Mouse (Mus musculus): Measurements from ENCODE around the gene Focad.
A peak's percentile ranks its signal among the peaks of the same experiment; 100 is the strongest.

Gene Focad

GRCm38 (mm10) chr4:88210602-88211001, 116.2 kb downstream of the Focad start:
- DNase-seq (ENCODE audit: low read depth, low spot score), result no peak

- no peak for DNase-seq (ENCODE audit: low read depth, low spot score)
These were observed 116.9 kb downstream of the Focad start for GRCm38 (mm10) chr4:88211200-88211885.

DNA sequence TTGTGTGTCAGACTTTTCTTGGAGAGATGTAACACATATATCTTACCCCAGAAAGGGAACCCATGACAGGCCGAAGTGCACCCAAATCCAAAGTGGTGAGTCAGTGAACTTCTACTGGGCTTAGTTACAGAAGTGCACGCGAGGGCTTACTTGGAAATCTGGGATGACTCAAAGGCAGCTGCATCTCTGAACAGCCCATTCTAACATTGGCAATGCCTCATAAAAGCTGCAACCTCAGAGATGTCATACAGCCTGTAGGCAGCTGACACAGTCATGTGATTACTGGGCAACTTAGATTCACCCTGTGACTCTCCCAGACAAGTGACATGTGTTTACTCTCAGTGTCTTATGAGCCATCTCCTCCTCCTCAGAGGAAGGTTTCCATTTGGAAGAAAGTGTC, 119.5 kb downstream of the Focad start:
- DNase-seq (ENCODE audit: low read depth, low spot score), result no peak

- no peak for DNase-seq (ENCODE audit: low read depth, low spot score)
These were observed 123.9 kb downstream of the Focad start for GRCm38 (mm10) chr4:88218286-88218685.

GRCm38 (mm10) chr4:88218797-88219196, 124.4 kb downstream of the Focad start:
- DNase-seq (ENCODE audit: low read depth, low spot score), result peak; percentile 11

DNA sequence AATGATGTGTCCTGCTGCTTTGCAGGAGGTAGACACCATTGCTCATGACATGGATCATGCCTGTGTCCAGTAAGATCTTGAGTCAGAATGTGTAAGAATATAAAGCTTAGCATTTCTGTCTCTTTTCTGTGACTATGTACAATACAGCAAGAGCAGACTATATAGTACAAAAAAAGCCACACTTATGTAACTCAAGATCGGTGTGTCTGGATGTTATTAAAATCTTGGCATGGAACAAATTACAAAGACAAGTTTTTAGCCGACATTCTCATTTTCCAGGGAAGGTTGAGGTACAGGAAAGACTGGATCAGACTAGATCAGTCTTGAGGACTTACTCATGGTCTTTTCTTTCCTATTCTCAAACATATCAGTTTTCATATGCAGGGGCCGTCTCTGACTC, 136.9 kb downstream of the Focad start:
- DNase-seq (ENCODE audit: low read depth, low spot score), result no peak

DNA sequence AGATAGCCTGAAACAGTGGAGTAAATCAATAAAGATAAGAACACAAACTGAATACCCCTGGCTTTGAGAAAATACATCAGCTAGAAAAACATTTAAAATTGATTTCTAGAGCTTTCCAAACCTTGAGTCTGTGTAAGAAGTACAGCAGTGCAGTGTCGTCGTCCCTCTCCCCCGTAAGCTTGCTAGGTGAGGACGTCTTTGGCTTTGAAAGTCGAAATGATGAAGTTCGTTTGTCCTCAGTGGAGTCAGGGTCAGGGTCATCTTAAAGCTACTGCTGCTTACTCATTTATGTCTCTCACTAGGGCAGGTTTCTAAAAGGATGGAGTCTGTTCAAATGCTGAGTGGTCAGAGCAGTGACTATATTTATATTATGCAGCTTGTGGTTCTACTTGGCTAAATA, 141.5 kb downstream of the Focad start:
- no peak for DNase-seq (ENCODE audit: low read depth, low spot score)

- DNase-seq (ENCODE audit: low read depth, low spot score), result no peak
These were observed 142.7 kb downstream of the Focad start for GRCm38 (mm10) chr4:88236926-88237756.

- DNase-seq (ENCODE audit: low read depth, low spot score), result no peak
These were observed 143.9 kb downstream of the Focad start for GRCm38 (mm10) chr4:88238351-88238750.

DNA sequence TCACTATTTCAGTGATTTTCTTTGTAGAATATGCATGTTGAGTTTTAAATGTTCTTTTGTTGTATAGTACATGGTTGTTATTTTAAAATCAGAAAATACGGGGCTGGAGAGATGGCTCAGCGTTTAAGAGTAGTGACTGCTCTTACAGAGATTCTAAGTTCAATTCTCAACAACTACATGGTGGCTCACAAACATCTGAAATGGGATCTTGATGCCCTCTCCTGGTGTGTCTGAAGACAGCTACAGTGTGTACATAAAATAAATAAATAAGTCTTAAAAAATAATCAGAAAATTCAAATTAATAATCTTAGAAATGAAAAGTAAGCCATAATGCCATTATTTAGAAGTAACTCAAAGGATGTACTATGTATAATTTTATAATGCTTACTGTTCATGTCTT, 149.4 kb downstream of the Focad start:
- DNase-seq (ENCODE audit: low read depth, low spot score), result no peak

DNA sequence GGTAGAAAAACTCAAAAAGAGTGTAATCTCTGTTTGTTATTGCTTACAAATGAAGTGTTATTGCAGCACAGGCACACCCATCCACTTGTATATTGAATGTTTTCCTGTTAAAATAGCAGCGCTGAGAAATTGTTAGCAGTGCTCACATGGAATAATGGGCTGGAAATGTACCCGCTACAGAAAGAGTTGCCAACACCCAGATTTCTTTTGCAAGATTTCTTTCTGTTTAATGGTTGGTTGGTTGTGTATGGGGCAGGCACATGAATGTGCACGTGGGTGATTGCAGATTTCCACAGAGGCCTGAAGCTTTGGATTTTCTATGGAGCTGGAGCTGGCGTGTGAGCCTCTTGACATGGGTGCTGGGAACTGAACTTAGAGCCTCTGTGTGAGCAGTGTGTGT, 151.1 kb downstream of the Focad start:
- DNase-seq (ENCODE audit: low read depth, low spot score), result no peak

DNA sequence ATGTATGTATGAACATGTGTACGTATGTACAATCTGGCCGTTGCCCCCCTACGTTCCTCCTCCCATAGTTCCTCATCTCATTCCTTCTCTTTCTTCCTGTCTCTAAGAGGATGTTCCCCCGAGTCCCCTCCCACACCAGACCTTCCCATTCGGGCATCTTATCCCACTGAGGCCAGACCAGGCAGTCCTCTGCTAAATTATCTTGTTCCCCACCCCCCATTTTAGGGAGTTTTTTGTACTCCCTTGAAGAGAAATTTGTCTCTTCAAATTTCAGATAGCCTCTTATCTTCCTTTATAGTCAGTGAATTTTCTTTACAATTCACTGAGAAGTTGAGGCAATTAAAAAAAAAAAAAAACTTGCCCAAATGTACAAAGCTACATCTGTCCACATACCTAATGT, 166.9 kb downstream of the Focad start:
- no peak for DNase-seq (ENCODE audit: low read depth, low spot score)

GRCm38 (mm10) chr4:88264536-88264935, 170.1 kb downstream of the Focad start:
- DNase-seq (ENCODE audit: low read depth, low spot score), result no peak

DNA sequence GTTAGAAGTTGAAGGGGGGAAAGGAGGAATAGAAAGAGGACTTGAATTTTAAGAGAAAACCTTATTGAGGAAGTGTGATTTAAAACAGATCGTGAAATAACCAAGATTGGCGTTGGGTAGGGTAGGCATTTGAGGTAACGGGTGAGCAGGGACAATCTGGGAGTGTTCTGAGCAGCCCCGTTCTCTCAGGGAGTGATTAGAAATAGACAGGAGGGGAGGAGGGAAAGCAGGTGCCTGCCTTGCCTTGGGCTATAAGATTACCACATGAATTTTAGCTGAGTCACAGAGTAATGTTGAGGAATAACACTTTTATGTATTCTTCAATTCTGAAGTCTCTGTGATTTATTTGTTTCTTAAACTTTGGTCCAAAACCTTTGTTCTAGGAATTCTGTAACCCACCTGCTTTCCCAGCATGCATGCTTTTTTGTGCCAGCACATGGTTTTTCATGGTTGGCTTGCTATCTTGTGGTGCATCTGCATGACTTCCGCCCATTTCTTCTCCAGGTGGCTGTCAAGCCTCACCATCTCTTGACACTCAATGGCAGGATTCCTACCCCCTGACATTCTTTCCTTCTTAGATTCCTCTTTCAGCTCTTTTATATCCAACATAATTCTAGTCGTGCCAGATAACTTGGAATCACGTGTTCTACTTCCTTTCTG, 176.1 kb downstream of the Focad start:
- peak; percentile 12 for DNase-seq (ENCODE audit: low read depth, low spot score)

- DNase-seq (ENCODE audit: low read depth, low spot score), result peak; percentile 39
These were observed 181.2 kb downstream of the Focad start for GRCm38 (mm10) chr4:88275571-88276041.

DNA sequence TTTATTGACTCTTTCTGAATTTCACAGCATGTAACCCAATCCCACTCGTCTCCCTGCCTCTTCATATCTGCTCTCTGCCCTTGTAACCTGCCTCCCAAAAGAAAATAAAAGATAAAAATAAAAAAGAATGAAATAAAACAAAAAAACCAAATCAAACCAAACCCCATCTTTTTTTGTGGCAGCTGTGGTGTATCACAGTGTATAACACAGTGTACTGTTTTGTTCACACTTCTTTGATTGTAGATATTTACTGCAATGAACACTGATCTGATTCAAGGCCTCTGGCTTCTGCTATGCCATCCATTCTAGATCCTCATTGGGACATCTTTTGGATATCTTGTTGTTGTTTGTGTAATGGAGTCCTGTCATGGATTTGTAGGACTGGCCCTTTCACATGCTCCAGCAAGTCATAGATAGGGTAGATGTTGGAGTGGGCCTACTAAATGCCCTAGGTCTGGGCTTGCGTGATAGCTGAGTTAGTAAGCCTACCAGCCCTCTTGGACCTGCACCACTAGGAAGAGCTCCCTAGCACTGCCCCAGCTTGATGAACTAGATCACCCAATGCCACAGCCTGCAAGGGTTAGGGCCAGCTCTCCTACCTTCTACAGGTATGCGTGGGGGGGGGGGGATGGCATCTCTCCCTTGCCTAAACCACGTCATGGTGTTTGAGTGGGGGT, 181.8 kb downstream of the Focad start:
- DNase-seq (ENCODE audit: low read depth, low spot score), result no peak

DNA sequence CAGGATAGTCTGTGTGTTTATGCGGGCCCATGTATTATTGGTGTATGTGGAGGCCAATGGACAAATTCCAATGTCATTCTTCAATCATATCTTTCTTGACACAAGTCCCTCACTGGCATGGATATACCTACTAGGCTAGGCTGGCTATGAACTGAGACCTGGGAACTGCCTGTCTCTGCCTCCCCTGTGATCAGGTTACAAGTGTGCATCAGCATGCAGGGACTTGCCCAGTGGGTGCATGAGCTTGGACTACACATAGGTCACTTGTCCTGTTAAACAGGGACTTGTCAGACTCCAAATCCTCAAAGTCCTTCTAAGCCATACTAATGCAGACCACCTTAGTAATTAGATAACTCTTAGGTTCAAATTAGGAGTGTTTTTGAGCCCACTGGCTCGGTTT, 184.1 kb downstream of the Focad start:
- no peak for DNase-seq (ENCODE audit: low read depth, low spot score)

DNA sequence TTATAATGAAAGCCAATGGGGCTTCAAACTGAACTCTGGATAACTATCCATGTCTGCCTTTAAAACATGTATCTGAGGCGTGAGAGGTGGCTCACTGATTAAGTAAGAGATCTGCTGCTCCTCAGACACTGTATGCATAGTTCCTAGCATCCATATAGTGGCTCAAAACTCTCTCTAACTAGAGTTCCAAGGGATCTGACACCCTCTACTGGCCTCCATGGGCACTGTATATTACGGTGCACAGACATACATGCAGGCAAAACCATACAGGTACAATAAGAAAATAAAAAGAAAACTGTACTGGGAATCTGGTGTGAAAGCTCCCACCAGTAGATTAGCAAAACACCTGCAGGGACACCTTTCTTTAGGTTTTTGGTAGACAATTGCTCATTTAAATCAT, 186.1 kb downstream of the Focad start:
- DNase-seq (ENCODE audit: low read depth, low spot score), result no peak

DNA sequence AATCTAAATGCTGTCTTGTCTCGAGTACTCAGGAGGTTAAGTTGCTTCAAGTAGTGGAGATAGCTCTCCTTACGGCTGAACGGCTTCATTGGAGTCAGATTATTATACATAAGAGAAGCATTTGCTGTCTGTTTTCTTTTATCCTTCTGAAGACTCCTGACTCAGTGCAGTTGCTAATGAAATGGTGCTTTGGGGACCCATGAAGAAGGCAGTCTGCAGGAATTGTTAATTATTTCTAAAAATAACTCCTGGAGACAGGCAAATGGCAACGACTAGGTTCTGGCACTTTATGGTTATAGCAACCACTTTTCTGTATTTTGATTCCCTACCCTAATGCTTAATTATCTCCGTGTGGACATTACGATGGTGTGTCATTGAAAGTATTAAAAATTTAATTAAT, 201.1 kb downstream of the Focad start:
- DNase-seq (ENCODE audit: low read depth, low spot score), result no peak

DNA sequence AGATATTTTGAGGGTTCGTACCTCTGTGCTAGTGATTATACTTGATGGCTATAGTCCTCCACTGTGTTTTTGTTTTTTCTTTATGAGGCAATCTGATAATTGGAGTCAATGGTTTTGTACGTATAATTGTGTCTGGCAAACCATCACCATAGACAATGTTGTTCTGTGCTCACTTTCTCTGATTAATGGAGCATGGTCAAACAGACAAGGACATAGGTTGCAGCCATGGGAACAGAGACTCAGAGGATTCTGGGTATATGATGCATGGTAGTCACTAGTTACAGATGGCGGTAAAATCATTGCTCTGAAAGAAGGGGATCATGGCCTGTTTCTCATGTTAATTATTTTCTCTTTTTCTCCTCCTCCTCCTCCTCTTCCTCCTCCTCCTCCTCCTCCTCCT, 205.1 kb downstream of the Focad start:
- no peak for DNase-seq (ENCODE audit: low read depth, low spot score)

GRCm38 (mm10) chr4:88300832-88301621, 206.6 kb downstream of the Focad start:
- DNase-seq (ENCODE audit: low read depth, low spot score), result peak; percentile 40
